Mouse (Mus musculus) erythroid progenitor cell, adult 5-6 weeks (primary cell): ENCODE results near the gene Cnot6. TPM values are rescaled to one million over a fixed set of nuclear protein-coding genes. Genes with fewer than 3 reads are reported as not detected.

Experiments
- ATAC-seq: replicated peaks from 2 replicates; pipeline ENCODE4 v1.8.0; 2016; ENCODE audit warnings: moderate number of reproducible peaks, mild to moderate bottlenecking, moderate TSS enrichment, inconsistent platforms; ENCODE audit not compliant: poor library complexity, low FRiP score, severe bottlenecking
- total RNA-seq, 2 experiments: library from RNA; stranded (forward) in 1 of 2; stranded (reverse) in 1 of 2; fragments of 150-400 nt in 1 of 2; fragments of 186-747, 209-891 nt in 1 of 2; gene quantifications; 2 replicates each; pipeline versions ENCODE4 v1.2.3 to v1.2.4; 2015 to 2017; ENCODE audit warnings: low replicate concordance in 2 of 2

Gene Cnot6
- total RNA-seq, 2 experiments from 2014 or later, result 91.0 to 115 TPM

GRCm38 (mm10) chr11:49719466-49720151 lies 7.1 kb upstream of the Cnot6 start:
- no peak for ATAC-seq

GRCm38 (mm10) chr11:49713336-49714334 lies 1.1 kb upstream of the Cnot6 start:
- peak; percentile 78 for ATAC-seq

- ATAC-seq, result peak; percentile 2; the same call in 1 of the 2 replicates
Observed at GRCm38 (mm10) chr11:49711981-49712554, 455 bp downstream of the Cnot6 start.

- ATAC-seq, result no peak
Observed at GRCm38 (mm10) chr11:49710664-49711063, 1.9 kb downstream of the Cnot6 start.

GRCm38 (mm10) chr11:49707834-49708233 lies 4.7 kb downstream of the Cnot6 start:
- ATAC-seq, result no peak

GRCm38 (mm10) chr11:49704804-49705203 lies 7.7 kb downstream of the Cnot6 start:
- no peak for ATAC-seq

GRCm38 (mm10) chr11:49702014-49702413 lies 10.5 kb downstream of the Cnot6 start:
- no peak for ATAC-seq

- no peak for ATAC-seq
Observed at GRCm38 (mm10) chr11:49699079-49699478, 13.4 kb downstream of the Cnot6 start.

GRCm38 (mm10) chr11:49697779-49698178 lies 14.7 kb downstream of the Cnot6 start:
- no peak for ATAC-seq

- no peak for ATAC-seq
Observed at GRCm38 (mm10) chr11:49696472-49696871, 16.1 kb downstream of the Cnot6 start.

GRCm38 (mm10) chr11:49695695-49696094 lies 16.8 kb downstream of the Cnot6 start:
- no peak for ATAC-seq

GRCm38 (mm10) chr11:49695013-49695412 lies 17.5 kb downstream of the Cnot6 start:
- ATAC-seq, result no peak

- no peak for ATAC-seq
Observed at GRCm38 (mm10) chr11:49684237-49684973, 28.1 kb downstream of the Cnot6 start.

- no peak for ATAC-seq
Observed at GRCm38 (mm10) chr11:49673433-49673832, 39.1 kb downstream of the Cnot6 start.

- ATAC-seq, result no peak
Observed at GRCm38 (mm10) chr11:49665462-49665861, 47.1 kb downstream of the Cnot6 start.

- ATAC-seq, result no peak
Observed at GRCm38 (mm10) chr11:49664262-49665140, 48.0 kb downstream of the Cnot6 start.

GRCm38 (mm10) chr11:49663310-49663709 lies 49.2 kb downstream of the Cnot6 start, which contains the start of gene Scgb3a1:
Gene Scgb3a1, plus strand, starts transcription at chr11:49663610.
- ATAC-seq, result no peak

GRCm38 (mm10) chr11:49662292-49662780 lies 50.2 kb downstream of the Cnot6 start:
- ATAC-seq, result no peak

GRCm38 (mm10) chr11:49659470-49659799 lies 53.1 kb downstream of the Cnot6 start:
- ATAC-seq, result no peak
